Mouse (Mus musculus) ES-E14 (cell line): ENCODE results near the gene Zfr. TPM values are rescaled to one million over a fixed set of nuclear protein-coding genes. Genes with fewer than 3 reads are reported as not detected.

Source experiments
- DNase-seq: peaks from one replicate; pipeline ENCODE4 v3.0.0-alpha.2; 2013; ENCODE audit warnings: low read depth, low spot score
- H3K27ac ChIP-seq: 2 replicates; pipeline ENCODE4 v1.5.1; 2012; ENCODE audit warnings: low read depth, mild to moderate bottlenecking, low read length, moderate library complexity, mixed read lengths; ENCODE audit not compliant: poor library complexity, insufficient read depth, severe bottlenecking
- H3K36me3 ChIP-seq: 2 replicates; pipeline ENCODE4 v1.6.1; 2012; ENCODE audit warnings: mild to moderate bottlenecking, low read length, moderate library complexity, mixed read lengths; ENCODE audit not compliant: control insufficient read depth, poor library complexity, insufficient read depth, severe bottlenecking
- H3K4me1 ChIP-seq, 2 experiments: fragments of 150-350 bp in 1 of 2; sonication (generic) in 1 of 2; 2 replicates each; pipeline ENCODE4 v1.6.1; 2012; ENCODE audit warnings: low read length in 2 of 2, mild to moderate bottlenecking in 1 of 2, mixed read lengths in 1 of 2; ENCODE audit not compliant: control insufficient read depth in 2 of 2, insufficient read depth in 2 of 2, poor library complexity in 1 of 2
- H3K4me3 ChIP-seq, 2 experiments: fragments of 150-350 bp in 1 of 2; sonication (generic) in 1 of 2; 2 replicates each; pipeline ENCODE4 v1.5.1; 2012; ENCODE audit warnings: low read length in 2 of 2, low read depth in 1 of 2, mild to moderate bottlenecking in 1 of 2, mixed read lengths in 1 of 2; ENCODE audit not compliant: insufficient read depth in 1 of 2, poor library complexity in 1 of 2, severe bottlenecking in 1 of 2
- H3K9ac ChIP-seq: 2 replicates; pipeline ENCODE4 v1.6.1; 2012; ENCODE audit warnings: low read depth, mild to moderate bottlenecking, low read length, mixed read lengths; ENCODE audit not compliant: poor library complexity, insufficient read depth, severe bottlenecking
- H3K9me3 ChIP-seq: fragments of 150-350 bp; sonication (generic); 2 replicates; pipeline ENCODE4 v1.6.1; 2012; ENCODE audit warnings: low read depth, mild to moderate bottlenecking, low read length; ENCODE audit not compliant: control insufficient read depth, insufficient read depth
- CHD2 ChIP-seq: IDR thresholded peaks from 2 replicates; pipeline ENCODE4 v1.6.1; 2014; ENCODE audit warnings: mild to moderate bottlenecking, low read depth, low read length, inconsistent platforms
- HCFC1 ChIP-seq: IDR thresholded peaks from 2 replicates; pipeline ENCODE4 v1.6.1; 2012; ENCODE audit warnings: low read length, inconsistent platforms, borderline replicate concordance; ENCODE audit not compliant: insufficient read depth
- MAFK ChIP-seq: IDR thresholded peaks from 2 replicates; pipeline ENCODE4 v1.6.1; 2014; ENCODE audit warnings: mild to moderate bottlenecking, low read depth, low read length, inconsistent platforms; ENCODE audit not compliant: insufficient read depth
- ZC3H11A ChIP-seq: IDR thresholded peaks from 2 replicates; pipeline ENCODE4 v1.6.1; 2012; ENCODE audit warnings: low read depth, mild to moderate bottlenecking, inconsistent platforms, low read length, borderline replicate concordance
- ZNF384 ChIP-seq: IDR thresholded peaks from 2 replicates; pipeline ENCODE4 v1.6.1; 2012; ENCODE audit warnings: low read depth, low read length, inconsistent platforms
- in situ Hi-C, 2 experiments: fragments of 600-800 bp; cut with MboI; formaldehyde crosslinking; loops; one replicate each; pipeline ENCODE4 v1.15.1; 2025; ENCODE audit warnings: low sequenced_read_pairs in 2 of 2, inconsistent platforms in 1 of 2; ENCODE audit not compliant: unreplicated experiment in 2 of 2
- total RNA-seq: library from RNA; depleted of rRNA; stranded (reverse); fragments of 300-350 nt; gene quantifications from 2 replicates; pipeline ENCODE4 v1.2.3, GENCODE M21; 2012

The Zfr gene
- total RNA-seq, 1 experiment = 66.8 TPM

DNA sequence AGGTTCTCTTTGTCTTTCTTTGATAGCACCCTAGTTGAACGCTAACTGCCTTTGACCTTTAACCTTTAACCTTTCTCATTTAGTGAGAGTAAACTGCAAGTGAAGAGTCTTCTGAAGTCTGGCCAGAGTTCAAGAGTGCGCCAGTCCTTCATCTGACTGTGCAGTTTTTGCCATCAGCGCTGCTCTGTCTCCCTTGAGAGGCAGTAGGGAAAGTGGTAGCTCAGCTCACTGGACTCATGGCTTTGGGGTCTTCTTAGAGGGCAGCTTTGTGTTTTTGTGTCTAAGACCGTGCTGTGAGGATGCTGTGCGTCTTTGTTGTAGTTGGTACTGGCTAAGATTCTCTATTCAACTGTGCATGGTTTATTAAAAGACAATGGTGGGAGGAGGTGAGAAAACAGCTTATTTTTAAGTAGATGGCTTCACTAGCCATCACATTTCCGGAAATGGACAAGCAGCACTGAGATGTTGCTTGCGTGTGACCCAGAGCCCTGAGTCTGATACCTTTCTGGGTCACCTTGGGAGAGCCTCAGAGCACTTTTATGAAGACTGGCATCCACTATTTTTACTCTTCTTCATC is 89.1 kb downstream of the Zfr start:
- TF ChIP-seq CHD2 = 0 out of 2 replicates have a peak, but pooled peaks have one; percentile 49
- no peak for TF ChIP-seq HCFC1
- Histone ChIP-seq H3K4me1 (peaks cover 16 to 28% of the 10 kb centered on the region in 2 experiments), H3K9ac (0 out of 2 replicates have a peak overlapping the region, but pooled peaks have one; percentile 4), H3K9me3 (no peaks in the 10 kb centered on the region), H3K4me3 (0 out of 4 replicates have a peak overlapping the region, but pooled peaks have one; percentile 93 to 94), H3K27ac (no peak overlapping the region), H3K36me3 (peaks cover 2% of the 10 kb centered on the region; the same call in 1 of the 2 replicates)
- no peak for DNase-seq
- in situ Hi-C loops = no loop called here

DNA sequence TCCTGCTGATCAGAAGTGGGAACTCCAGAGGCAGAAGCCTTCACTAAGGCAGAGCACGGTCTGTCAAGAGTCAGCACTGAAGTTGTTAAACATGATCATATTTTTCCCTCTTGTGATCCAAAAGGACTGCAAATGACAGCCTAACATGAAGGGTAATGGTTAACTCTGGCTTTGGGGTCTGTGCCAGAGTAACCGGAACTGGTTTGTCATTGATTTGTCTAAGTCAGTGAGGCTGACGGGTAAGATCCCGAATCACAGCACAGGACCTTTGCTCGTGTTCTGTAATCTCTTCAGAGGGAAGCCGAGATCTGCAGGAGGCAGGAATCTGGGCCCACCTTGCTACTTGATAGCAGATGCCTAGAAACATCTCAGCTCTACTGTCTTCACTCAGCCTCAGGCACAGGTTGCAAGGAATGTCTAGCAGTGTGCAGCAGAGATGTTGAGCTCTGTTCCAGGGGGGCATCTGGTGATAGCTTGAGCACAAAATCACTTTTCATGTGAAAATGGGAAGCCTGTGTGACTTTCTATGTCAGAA is 90.0 kb downstream of the Zfr start:
- Histone ChIP-seq H3K4me3 (0 out of 4 replicates have a peak overlapping the region, but pooled peaks of 1 of the 2 experiments have one; percentile 2), H3K36me3 (peaks cover 2% of the 10 kb centered on the region; the same call in 1 of the 2 replicates), H3K9ac (peak overlapping the region; percentile 4; the same call in 1 of the 2 replicates), H3K4me1 (peaks cover 18 to 25% of the 10 kb centered on the region in 2 experiments), H3K9me3 (no peaks in the 10 kb centered on the region), H3K27ac (no peak overlapping the region)
- in situ Hi-C loops = no loop called here
- no peak for DNase-seq
- TF ChIP-seq HCFC1 = no peak
- TF ChIP-seq ZC3H11A = no peak
- no peak for TF ChIP-seq MAFK
- no peak for TF ChIP-seq CHD2
- TF ChIP-seq ZNF384 = no peak

DNA sequence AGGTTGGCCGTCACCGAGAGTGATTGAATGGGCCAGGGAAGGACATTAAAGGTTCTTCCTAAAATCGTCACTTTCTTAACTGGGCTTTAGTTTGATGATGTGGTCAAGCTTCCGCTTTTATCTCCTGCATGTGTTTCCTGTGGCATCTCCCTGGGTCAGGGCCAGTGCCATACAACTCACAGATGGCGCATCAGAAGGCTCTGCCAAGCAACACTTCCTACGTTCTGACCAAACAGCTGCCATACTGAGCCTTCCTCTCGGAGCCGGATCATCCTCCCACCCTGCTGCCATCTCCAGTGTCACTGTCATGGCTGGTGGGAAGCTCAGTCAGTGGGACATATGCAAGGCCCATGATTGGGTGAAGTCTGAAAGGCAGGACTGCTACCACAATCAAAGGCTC is 93.9 kb downstream of the Zfr start:
- no peak overlapping the region for H3K9ac ChIP-seq
- in situ Hi-C loops = no loop called here
- H3K9me3 ChIP-seq = no peaks in the 10 kb centered on the region
- no peak for TF ChIP-seq HCFC1
- no peak for TF ChIP-seq CHD2
- TF ChIP-seq ZNF384 = no peak
- no peak for TF ChIP-seq MAFK
- no peak for TF ChIP-seq ZC3H11A
- peaks cover 17 to 29% of the 10 kb centered on the region in 2 experiments for H3K4me1 ChIP-seq
- DNase-seq = no peak
- H3K4me3 ChIP-seq = no peak overlapping the region
- H3K27ac ChIP-seq = no peak overlapping the region
- peaks cover 2% of the 10 kb centered on the region; the same call in 1 of the 2 replicates for H3K36me3 ChIP-seq

DNA sequence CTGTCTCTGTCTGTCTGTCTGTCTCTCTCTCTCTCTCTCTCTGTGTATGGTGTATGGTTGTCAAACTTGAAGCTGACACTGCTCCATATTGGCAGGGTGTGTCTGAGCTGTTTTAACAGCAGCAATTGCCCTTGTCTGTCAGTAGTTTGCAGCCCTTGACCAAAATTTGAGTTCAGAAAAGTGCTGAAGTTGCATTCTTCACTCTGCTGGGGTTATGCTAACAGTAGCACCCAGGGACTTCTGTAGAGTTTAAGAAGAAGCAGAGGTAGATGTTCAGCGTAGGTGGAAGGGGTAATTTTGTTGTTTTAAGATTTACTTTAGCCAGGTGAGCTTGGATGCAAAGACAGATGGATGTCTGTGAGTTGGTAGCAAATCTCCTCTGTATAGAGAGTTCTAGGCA is 94.6 kb downstream of the Zfr start:
- Histone ChIP-seq H3K9me3 (no peaks in the 10 kb centered on the region), H3K4me1 (peaks cover 13 to 27% of the 10 kb centered on the region in 2 experiments; a peak in 3 of 4 replicates), H3K4me3 (no peak overlapping the region), H3K27ac (no peak overlapping the region), H3K9ac (no peak overlapping the region), H3K36me3 (peaks cover 2% of the 10 kb centered on the region; the same call in 1 of the 2 replicates)
- TF ChIP-seq CHD2 = no peak
- peak; percentile 84 for TF ChIP-seq MAFK
- no peak for TF ChIP-seq HCFC1
- no peak for TF ChIP-seq ZNF384
- DNase-seq = no peak
- in situ Hi-C loops = no loop called here
